Mouse (Mus musculus): ENCODE measurements around the gene Trappc6a.

GRCm38 (mm10) chr7:19469404-19469803 lies 38.8 kb upstream of the Trappc6a start:
- no peak for TF ChIP-seq CTCF (IDR thresholded peaks at IDR 0.05; ENCODE audit: borderline replicate concordance, insufficient read depth, low read length)
- TF ChIP-seq POLR2A (IDR thresholded peaks at IDR 0.05; ENCODE audit: low read depth, low read length), result no peak

Data from embryonic fibroblast, embryonic 13.5 days (primary cell).